Mouse (Mus musculus) bone marrow, adult 2 months (tissue): Measurements from ENCODE around the gene Egln1.

Experiments used
- CTCF ChIP-seq: fragments of 200-500 bp; IDR thresholded peaks from 2 replicates; pipeline ENCODE4 v1.5.1; 2011; ENCODE audit warnings: low read length, control low read depth; ENCODE audit not compliant: control insufficient read depth, insufficient read depth
- POLR2A ChIP-seq: fragments of 200-500 bp; IDR thresholded peaks from 2 replicates; pipeline ENCODE4 v1.6.1; 2011; ENCODE audit warnings: low read depth, mild to moderate bottlenecking, control low read depth, low read length, borderline replicate concordance; ENCODE audit not compliant: control insufficient read depth

- TF ChIP-seq CTCF (no peak), POLR2A (no peak)
Measured at GRCm38 (mm10) chr8:124963246-124963645, 14.1 kb upstream of the Egln1 start.
